Mouse (Mus musculus) urinary bladder, postnatal 10 days (tissue): ENCODE results near the gene Slc39a13.
"Not testable (repeated sequence)": the region's sequence is repeated elsewhere in the genome, so short reads cannot be mapped to it uniquely, and the experiment has no call there.

Experiments used
- DNase-seq: peaks from one replicate; pipeline ENCODE4 v3.0.0; 2022; ENCODE audit warnings: low spot score

Gene Slc39a13

DNA sequence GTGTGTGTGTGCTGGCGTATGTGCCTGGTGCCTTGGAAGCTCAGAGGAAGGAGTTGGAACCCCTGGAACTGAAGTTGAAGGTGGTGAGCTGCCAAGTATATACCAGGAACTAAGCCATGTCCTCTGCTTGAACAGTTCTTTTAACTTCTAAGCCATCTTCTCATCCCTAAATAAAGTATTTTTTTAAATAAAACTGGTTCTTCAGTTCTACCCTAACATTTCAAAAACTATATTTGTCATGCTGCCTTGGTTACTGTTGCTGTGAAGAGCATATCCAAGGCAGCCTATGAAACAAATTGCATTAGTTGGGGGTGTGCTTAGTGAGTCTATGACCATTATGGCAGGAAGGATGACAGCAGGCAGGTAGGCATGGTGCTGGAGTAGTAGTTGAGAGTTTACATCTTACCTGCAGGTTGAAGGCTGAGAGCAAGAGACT, 45.1 kb downstream of the Slc39a13 start:
- DNase-seq: no peak

DNA sequence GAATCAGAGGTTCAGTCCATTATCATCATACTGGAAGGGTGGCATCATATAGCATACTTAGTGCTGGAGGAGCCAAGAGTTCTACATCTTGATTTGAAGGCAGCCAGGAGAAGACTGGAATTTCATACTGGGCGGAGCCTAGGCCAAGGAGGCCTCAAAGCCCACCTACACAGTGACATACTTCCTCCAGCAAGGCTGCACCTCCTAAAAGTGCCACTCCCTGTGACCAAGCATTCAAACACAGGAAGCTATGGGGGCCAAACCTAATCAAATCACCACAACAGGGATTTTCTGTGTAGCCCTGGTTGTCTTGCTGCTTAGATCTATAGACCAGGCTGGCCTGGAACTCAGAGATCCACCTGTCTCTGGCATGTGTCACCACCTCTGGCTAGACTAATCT, 46.3 kb downstream of the Slc39a13 start:
- no peak for DNase-seq

DNA sequence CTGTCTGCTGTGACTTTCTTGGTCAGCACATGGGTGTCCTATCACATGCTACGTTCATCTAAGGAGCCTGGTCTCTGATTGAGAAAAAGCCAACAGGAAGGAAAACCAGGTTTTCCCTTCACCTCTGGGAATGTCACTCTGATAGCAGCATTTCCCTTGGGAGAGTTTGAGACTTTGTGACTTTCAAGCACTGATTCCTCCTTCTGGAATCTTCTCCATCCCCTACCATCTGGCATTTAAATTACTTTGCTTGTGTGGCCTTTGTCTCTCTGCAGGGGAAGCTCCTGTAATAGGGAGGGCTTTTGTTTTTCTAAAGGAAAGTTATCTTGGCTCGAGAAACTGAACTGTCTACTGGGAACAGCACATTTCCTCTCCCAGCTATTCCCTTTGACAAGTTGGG, 47.1 kb downstream of the Slc39a13 start:
- DNase-seq: no peak

DNA sequence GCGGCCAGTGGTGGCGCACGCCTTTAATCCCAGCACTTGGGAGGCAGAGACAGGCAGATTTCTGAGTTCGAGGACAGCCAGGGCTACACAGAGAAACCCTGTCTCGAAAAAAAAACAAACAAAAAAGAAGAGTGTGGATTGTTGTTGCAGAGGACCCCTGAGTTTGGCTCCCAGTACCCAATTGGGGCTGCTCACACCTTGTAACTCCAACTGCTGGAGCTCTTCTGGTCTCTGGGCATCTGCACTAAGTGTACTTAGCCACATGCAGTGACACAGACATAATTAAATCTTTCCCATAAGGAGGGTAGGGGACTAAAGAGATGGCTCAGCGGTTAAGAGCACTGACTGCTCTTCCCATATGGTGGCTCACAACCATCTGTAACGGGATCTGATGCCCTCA, 48.0 kb downstream of the Slc39a13 start:
- not testable (repeated sequence) for DNase-seq

DNA sequence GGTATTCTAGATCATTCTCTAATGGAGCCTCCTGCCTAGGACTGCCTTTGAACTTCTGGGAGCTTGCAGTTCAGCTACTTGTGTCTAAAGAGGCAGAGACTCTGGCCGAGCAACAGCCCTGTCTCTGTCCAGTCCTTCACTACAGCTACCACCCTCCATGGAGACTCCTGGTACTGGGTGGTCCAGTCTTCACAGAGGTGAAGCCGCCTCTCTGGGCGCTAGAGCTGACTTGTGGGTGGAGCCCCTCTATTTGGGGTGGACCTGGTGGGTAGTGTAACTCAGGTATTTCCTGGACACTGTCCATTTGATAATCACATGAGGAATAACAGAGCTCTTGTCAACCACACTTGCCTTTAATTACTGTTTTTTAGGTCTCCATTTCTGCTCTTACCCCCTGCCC, 50.3 kb downstream of the Slc39a13 start:
- DNase-seq: no peak

DNA sequence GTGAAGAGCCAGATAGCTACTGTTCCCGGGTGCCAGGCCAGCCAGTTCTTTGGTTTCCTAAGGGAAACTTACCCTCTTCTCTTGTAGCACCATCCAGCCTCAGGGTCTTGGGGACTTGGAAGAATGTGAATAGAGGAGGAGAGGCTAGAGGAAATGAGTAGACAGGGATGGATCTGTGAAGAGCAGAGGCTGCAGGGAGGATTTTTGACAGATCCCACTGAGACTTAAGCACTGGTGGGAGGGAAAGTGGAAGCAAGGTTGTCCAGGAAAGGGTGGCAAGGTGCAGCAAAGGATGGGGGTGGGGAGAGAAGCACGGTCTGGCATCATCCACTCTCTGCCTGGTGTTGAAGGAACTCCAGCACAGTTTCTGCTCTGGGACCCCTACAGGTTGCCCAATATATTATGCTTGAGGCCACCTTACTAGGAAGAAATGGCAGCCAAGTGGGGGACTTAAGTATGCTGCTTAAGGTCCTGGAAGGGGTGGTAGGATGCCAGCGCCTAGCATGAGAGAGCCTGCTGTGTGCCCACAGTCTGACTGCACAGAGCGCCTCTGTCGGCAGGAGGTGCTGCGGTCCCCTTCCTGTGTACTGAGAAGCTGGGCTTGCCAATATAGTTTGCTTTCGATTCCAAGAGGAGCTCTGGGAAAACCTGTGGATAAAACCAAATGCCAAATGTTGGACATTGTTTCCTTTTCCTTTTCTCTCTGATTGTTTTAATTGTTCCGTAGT, 52.0 kb downstream of the Slc39a13 start:
- no peak for DNase-seq

DNA sequence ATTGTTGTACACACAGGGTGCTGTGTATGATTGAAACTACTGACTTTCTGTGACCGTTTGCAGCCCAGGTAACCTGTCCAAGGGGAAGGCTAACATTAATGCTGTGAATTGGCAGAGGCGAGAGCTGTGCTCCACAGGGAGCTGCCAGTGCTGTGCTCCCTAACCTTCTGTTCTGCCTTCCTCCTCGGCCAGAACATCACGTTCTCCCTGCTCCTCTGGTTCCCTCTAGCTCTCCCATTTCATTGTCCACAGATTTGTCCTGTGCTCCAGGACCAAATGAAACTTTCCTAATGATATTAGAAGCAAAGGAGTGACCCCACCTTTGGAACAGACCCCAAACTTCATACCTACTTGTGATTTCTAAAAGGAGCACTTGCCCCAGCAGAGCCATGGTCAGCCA, 54.8 kb downstream of the Slc39a13 start:
- DNase-seq: no peak

DNA sequence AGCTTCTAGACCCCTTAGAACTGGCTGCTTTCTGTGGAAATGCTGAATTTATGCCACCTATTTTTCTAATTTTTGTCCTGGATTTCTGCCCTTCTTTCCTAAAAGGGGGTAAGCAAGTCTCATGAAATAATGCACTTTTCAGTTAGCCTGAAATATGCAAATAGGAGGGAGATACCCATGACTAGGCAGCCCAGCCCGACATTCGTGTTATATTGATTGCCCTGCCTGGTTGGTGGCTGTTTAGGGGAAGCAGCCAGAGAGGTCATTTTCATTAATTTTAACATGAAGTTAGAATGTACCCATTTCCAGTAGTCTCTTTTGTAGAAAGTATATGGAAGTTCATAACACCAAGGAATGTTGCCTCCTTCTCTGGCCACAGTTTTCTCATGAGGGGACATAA, 56.3 kb downstream of the Slc39a13 start:
- no peak for DNase-seq
